Mouse (Mus musculus) E14TG2a.4 (cell line): ENCODE measurements around the gene Nfic.

ENCODE experiments used
- CTCF ChIP-seq: conservative IDR thresholded peaks from 2 replicates; pipeline ENCODE4 v1.5.1; 2014; ENCODE audit warnings: low read length
- POU5F1 ChIP-seq: IDR thresholded peaks from 2 replicates; pipeline ENCODE4 v1.6.1; 2014; ENCODE audit warnings: low read length, borderline replicate concordance

DNA sequence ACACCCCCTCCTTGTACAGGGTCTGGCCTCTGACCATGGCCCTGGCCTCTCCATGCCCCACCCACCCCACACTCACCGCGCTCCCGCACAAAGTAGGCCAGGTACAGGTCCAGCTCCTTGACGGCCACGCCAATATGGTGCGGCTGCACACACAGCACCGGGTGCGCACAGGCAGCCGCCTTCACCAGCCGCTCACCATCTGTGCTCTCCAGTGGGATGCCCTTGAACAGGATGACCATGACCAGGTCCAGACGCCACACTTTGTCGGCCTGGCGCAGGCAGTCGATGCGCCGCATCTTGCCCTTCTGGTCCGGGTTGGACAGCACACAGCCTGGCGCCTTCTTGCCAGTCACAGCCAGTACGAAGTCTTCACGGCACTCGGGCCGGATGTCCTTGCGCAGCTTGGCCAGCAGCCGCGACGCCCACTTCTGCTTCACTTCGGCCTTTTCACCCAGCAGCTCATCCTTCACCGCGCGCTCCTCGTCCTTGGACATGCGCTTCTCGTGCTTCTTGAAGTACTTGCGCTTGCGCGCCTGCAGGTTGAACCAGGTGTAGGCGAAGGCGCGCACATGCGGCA is 35.2 kb downstream of the Nfic start:
- TF ChIP-seq CTCF (no peak), POU5F1 (no peak)
